Mouse (Mus musculus): ENCODE results near the gene Pecam1. TPM values are rescaled to one million over a fixed set of nuclear protein-coding genes. Genes with fewer than 3 reads are reported as not detected.

Gene Pecam1
- total and polyA plus RNA-seq, 3 experiments, result 18.4 to 22.3 (median 19.2) TPM

DNA sequence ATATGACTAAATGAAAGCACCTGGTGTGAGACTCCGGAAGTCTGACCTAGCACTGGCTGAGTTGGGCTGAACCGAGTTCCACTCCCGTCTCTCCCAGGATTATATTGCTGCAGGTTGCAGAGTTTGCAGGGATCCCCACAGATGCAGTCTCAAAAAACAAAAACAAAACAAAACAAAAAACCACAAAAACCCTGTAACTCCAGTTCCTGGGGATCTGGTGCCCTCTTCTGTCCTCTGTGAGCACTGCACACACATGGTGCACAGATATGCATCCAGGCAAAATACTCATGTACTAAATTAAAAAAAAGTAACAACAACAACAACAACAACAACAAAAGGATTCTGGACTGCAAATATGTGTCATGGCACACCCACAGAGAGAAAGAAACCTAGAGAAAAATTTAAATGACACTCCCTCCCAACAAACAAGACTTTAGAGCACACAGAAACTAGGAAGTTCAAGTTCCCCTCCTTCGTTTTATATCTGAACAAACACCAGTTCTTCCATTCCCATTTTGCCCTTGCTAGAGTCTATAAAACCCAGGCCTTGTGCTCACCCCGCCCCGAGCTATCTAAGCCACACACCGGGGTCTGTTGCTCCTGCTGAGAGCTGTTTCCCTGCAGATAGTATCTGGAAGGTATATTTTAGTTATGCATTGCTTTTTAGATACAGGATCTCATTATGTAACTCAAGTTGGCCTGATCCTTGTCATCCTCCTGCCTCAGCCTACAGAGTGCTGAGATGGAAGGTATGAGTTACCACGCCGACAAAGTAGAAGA is 20.0 kb upstream of the Pecam1 start:
- Histone ChIP-seq H3K4me3 (replicated peaks in 1 of 3; ENCODE audit: low read depth in 2 of 3, low read length in 2 of 3, poor library complexity in 1 of 3) (no peak overlapping the region), H3K9me3 (replicated peaks; ENCODE audit: low read length) (peaks cover 12% of the 10 kb centered on the region), H3K4me1 (ENCODE audit: control insufficient read depth in 1 of 2, insufficient read depth in 2 of 2) (peaks cover under 1 to 14% of the 10 kb centered on the region in 2 experiments; a peak in 1 of 4 replicates), H3K27me3 (replicated peaks) (no peaks in the 10 kb centered on the region), H3K27ac (ENCODE audit: insufficient read depth, low read depth) (no peak overlapping the region), H3K36me3 (replicated peaks in 1 of 2; ENCODE audit: control insufficient read depth in 1 of 2, insufficient read depth in 1 of 2, low read length in 1 of 2) (peaks cover 79 to 93% of the 10 kb centered on the region in 2 experiments), H3K9ac (ENCODE audit: insufficient read depth, low read depth) (no peak overlapping the region), H3K79me2 (replicated peaks; ENCODE audit: control insufficient read depth, extremely low read depth, insufficient read depth, poor library complexity, severe bottlenecking) (peaks cover 3% of the 10 kb centered on the region), H3K4me2 (ENCODE audit: insufficient read depth, low read depth, poor library complexity, severe bottlenecking) (no peak overlapping the region)
- 0 out of 2 replicates have a peak, but pooled peaks have one; percentile 54 for TF ChIP-seq CHD1 (IDR thresholded peaks at IDR 0.05; ENCODE audit: low read depth, low read length)
- 0 out of 2 replicates have a peak, but pooled peaks have one; percentile 26 for TF ChIP-seq MEF2A (IDR thresholded peaks at IDR 0.05; ENCODE audit: borderline replicate concordance, low read depth, low read length)
- peak; percentile 35; the same call in 1 of the 2 replicates for TF ChIP-seq ZMIZ1 (IDR thresholded peaks at IDR 0.05; ENCODE audit: low read depth, low read length)
- peak; percentile 78 for TF ChIP-seq MYC (IDR thresholded peaks at IDR 0.05; ENCODE audit: low read depth, low read length)
- TF ChIP-seq HCFC1 (IDR thresholded peaks at IDR 0.05; ENCODE audit: low read depth, low read length), result no peak
- peak; percentile 11; the same call in 1 of the 2 replicates for TF ChIP-seq ZKSCAN1 (IDR thresholded peaks at IDR 0.05; ENCODE audit: borderline replicate concordance, low read depth, low read length)
- peak; percentile 93 for TF ChIP-seq RAD21 (IDR thresholded peaks at IDR 0.05; ENCODE audit: low read depth, low read length)
- TF ChIP-seq CTCF (conservative IDR thresholded peaks at IDR 0.05 in 1 of 2, IDR thresholded peaks at IDR 0.05 in 1 of 2; ENCODE audit: low read depth in 2 of 2, low read length in 2 of 2), result peak; percentile 50 to 91; a peak in 3 of 4 replicates
- TF ChIP-seq IRF4 (IDR thresholded peaks at IDR 0.05; ENCODE audit: low read depth, low read length), result peak; percentile 48; the same call in 1 of the 2 replicates
- TF ChIP-seq KAT2A (IDR thresholded peaks at IDR 0.05; ENCODE audit: insufficient replicate concordance, low read length), result no peak
- no peak for TF ChIP-seq RCOR1 (conservative IDR thresholded peaks at IDR 0.05; ENCODE audit: low read depth, low read length)
- peak; percentile 75 for TF ChIP-seq ZC3H11A (IDR thresholded peaks at IDR 0.05; ENCODE audit: low read depth, low read length)
- no peak for TF ChIP-seq USF2 (conservative IDR thresholded peaks at IDR 0.05; ENCODE audit: low read depth, low read length)
- TF ChIP-seq ETS1 (conservative IDR thresholded peaks at IDR 0.05; ENCODE audit: low read depth, low read length), result no peak
- TF ChIP-seq USF1 (IDR thresholded peaks at IDR 0.05; ENCODE audit: low read depth, low read length), result no peak
- TF ChIP-seq MAZ (IDR thresholded peaks at IDR 0.05; ENCODE audit: low read depth, low read length), result no peak
- peak; percentile 51 for TF ChIP-seq ZNF384 (IDR thresholded peaks at IDR 0.05; ENCODE audit: low read depth, low read length)
- TF ChIP-seq SMC3 (IDR thresholded peaks at IDR 0.05; ENCODE audit: low read depth, low read length), result peak; percentile 93
- 0 out of 2 replicates have a peak, but pooled peaks have one; percentile 25 for TF ChIP-seq JUND (conservative IDR thresholded peaks at IDR 0.05; ENCODE audit: low read depth, low read length)
- in situ Hi-C loops (cut with MboI; ENCODE audit: low pct_ligation_motif_present, low pct_unique_long_range_greater_than_20kb, low sequenced_read_pairs) (loop anchor here (25.0 kb wide), 1 partner anchor 458 kb away; the partner anchor contains the start of genes Cd79b and Gh), dilution Hi-C loops (cut with MboI; ENCODE audit: extremely low pct_ligation_motif_present, extremely low pct_unique_long_range_greater_than_20kb, low sequenced_read_pairs) (no loop called here)
- DNase-seq (ENCODE audit: extremely low read depth), result peak; percentile 66

Data from CH12.LX (cell line).